Mouse (Mus musculus) cerebellum, adult 2 months (tissue): ENCODE data around the gene Otulinl. TPM values are rescaled to one million over a fixed set of nuclear protein-coding genes. Genes with fewer than 3 reads are reported as not detected.
A peak's percentile ranks its signal among the peaks of the same experiment; 100 is the strongest.

Source experiments
- DNase-seq, 2 experiments: peaks; one replicate each; pipeline ENCODE4 v3.0.0; 2021
- H3K27ac ChIP-seq: fragments of 200-500 bp; 2 replicates; pipeline ENCODE4 v1.5.1; 2012; ENCODE audit warnings: low read length, control low read depth, inconsistent platforms; ENCODE audit not compliant: insufficient read depth
- H3K27me3 ChIP-seq: fragments of 200-500 bp; 2 replicates; pipeline ENCODE4 v1.6.1; 2012; ENCODE audit warnings: inconsistent platforms, mild to moderate bottlenecking, low read length, moderate library complexity; ENCODE audit not compliant: control insufficient read depth, insufficient read depth
- H3K4me1 ChIP-seq: fragments of 200-500 bp; 2 replicates; pipeline ENCODE4 v1.6.1; 2011; ENCODE audit warnings: low read length; ENCODE audit not compliant: control insufficient read depth, insufficient read depth
- H3K4me3 ChIP-seq: fragments of 200-500 bp; replicated peaks from 2 replicates; pipeline ENCODE3; 2011; ENCODE audit warnings: mild to moderate bottlenecking, low read depth, low read length, control low read depth; ENCODE audit not compliant: insufficient read depth
- CTCF ChIP-seq: fragments of 200-500 bp; IDR thresholded peaks from 2 replicates; pipeline ENCODE4 v1.5.1; 2011; ENCODE audit warnings: low read depth, mild to moderate bottlenecking, control low read depth, low read length, moderate library complexity, borderline replicate concordance; ENCODE audit not compliant: insufficient read depth
- POLR2A ChIP-seq: fragments of 200-500 bp; IDR thresholded peaks from 2 replicates; pipeline ENCODE4 v1.6.1; 2011; ENCODE audit warnings: low read length, control low read depth, borderline replicate concordance; ENCODE audit not compliant: insufficient read depth
- WGBS: fragments of 180-500 bp; shearing (Covaris S2); methylation state at CpG from one replicate; pipeline ENCODE4 v1.1.7; 2018; 5-methylcytosine and 5-hydroxymethylcytosine counted together
- polyA plus RNA-seq: library from polyadenylated mRNA; depleted of rRNA; stranded (reverse); fragments of >200 nt; gene quantifications from 2 replicates; pipeline ENCODE4 v1.2.3, GENCODE M21; 2012; rRNA removed

The Otulinl gene
- polyA plus RNA-seq, 1 experiment: 5.4 TPM

DNA sequence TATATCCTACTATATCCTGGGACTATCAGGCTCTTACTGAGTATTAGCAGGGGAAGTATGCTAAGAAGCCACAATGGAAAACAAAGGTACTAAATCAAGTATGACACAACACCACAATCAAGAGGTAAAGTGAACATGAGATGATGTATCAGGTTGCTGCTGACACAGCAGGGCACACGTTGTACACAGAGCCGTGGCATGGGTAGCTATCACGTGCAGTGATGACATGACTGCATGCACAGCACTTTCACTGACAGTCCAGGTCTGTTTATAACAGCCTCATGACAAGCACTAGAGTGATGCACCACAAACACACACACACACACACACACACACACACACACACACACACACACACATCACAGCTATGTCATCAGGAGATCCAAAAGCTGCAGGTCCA, 64.2 kb downstream of the Otulinl start:
- 82% methylated on average over 3 of the region's 3 CpGs for WGBS
- Histone ChIP-seq H3K4me1 (peaks cover 18% of the 10 kb centered on the region), H3K4me3 (no peak overlapping the region), H3K27ac (no peak overlapping the region), H3K27me3 (no peaks in the 10 kb centered on the region)
- TF ChIP-seq CTCF (no peak), POLR2A (no peak)
- no peak for DNase-seq

DNA sequence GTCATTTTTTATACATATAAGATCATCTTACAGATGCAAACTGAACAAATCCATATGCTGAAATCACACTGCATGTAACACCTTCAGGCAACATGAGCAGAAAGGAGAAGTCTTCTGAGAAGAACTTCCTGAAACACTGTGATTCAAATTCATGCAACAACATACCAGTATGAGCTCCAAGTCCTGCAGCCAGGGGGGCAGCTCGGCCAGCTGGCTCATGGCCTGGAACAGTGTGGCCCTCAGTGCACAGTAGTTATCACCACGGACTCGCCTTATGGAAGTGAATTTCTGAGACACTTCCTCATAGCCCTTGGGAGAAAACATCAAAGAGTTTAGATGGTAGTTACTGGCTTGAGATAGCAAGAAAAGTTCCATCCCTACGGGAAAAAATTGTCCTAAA, 65.2 kb downstream of the Otulinl start:
- H3K27ac ChIP-seq: no peak overlapping the region
- 11% methylated on average over 4 of the region's 4 CpGs for WGBS

DNA sequence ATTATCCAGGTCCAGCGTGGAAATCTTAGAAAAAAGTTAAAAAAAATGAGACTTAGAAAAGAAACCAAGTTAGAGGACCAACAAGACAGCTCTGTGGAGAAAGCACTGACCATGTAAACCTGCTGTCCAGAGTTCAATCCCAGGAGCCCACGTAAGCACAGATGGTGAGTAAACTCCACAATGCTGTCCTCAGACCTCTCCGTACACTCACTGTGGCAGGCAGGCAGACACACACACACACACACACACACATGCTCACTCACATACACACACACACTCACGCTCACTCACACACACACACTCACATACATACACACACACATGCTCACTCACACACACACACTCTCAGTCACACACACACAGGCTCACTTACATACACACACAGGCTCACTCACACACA, 68.1 kb downstream of the Otulinl start:
- 93% methylated on average over 4 of the region's 4 CpGs for WGBS
- TF ChIP-seq POLR2A (no peak), CTCF (no peak)
- DNase-seq: no peak
- H3K27me3 ChIP-seq: no peaks in the 10 kb centered on the region
- H3K4me3 ChIP-seq: no peak overlapping the region
- H3K4me1 ChIP-seq: peaks cover 9% of the 10 kb centered on the region
- no peak overlapping the region for H3K27ac ChIP-seq

More for the DNA sequence above, 65.2 kb downstream of the Otulinl start:
- Histone ChIP-seq H3K4me1 (peaks cover 15% of the 10 kb centered on the region), H3K4me3 (no peak overlapping the region), H3K27me3 (no peaks in the 10 kb centered on the region)
- TF ChIP-seq POLR2A: no peak
- TF ChIP-seq CTCF: no peak
- peak; percentile 61 to 78 for DNase-seq

DNA sequence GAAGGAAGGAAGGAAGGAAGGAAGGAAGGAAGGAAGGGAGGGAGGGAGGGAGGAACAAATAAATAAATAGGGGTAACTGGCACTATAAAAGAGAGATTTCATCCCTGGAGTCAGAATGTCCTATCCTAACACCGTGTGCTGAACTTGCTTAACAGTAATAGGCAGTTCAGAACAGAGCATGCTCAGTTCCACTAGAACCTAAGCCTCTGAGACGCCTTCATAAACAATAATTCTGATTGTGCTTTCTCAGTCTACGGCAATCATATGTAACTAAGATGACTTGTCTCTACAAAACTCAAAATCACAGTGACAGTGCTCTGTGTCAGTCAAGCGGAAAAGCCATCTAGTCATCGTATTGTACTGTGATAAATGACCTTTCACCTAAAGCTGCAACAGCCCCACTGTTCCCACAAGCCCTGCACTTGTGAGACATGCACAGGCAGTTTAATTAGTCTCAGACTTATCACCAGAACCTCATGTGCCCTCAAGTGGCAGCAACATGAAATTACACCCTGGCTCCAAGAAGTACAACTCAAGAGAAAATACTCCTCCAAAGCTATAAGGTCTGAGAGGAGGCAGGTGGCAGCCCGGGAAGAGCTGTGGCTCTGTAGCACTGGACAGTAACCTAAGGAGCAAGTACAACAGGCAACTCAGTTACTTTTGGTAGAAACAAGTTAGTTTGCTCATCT, 68.7 kb downstream of the Otulinl start:
- Histone ChIP-seq H3K27me3 (no peaks in the 10 kb centered on the region), H3K27ac (no peak overlapping the region), H3K4me3 (no peak overlapping the region), H3K4me1 (peaks cover 9% of the 10 kb centered on the region)
- peak; percentile 77 for TF ChIP-seq CTCF
- TF ChIP-seq POLR2A: no peak
- WGBS: 33% methylated on average over 6 of the region's 6 CpGs
- peak; percentile 73 to 78 for DNase-seq

DNA sequence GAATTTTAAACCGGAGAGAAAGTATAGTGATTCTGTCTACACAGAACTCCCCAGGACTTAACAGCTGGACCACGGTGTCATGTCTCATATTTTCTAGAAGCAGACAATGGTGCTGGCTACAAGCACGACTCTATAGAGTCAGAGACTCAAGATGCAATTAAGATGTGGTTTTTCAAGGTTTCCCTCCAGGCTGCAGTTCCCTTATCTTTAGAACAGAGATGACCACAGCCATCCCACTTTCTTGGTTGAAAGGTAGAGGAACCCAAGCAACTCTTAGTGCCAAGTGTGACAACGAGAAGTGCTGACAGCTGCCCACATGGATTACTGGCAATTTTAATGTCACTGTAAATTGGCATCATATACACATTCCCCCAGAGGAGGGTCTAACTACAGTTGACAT, 71.8 kb downstream of the Otulinl start:
- H3K27ac ChIP-seq: no peak overlapping the region
- no peak for DNase-seq
- H3K4me3 ChIP-seq: no peak overlapping the region
- peaks cover 4% of the 10 kb centered on the region for H3K4me1 ChIP-seq
- H3K27me3 ChIP-seq: no peaks in the 10 kb centered on the region
- no peak for TF ChIP-seq CTCF
- no peak for TF ChIP-seq POLR2A
- 57% methylated on average over 4 of the region's 4 CpGs for WGBS

DNA sequence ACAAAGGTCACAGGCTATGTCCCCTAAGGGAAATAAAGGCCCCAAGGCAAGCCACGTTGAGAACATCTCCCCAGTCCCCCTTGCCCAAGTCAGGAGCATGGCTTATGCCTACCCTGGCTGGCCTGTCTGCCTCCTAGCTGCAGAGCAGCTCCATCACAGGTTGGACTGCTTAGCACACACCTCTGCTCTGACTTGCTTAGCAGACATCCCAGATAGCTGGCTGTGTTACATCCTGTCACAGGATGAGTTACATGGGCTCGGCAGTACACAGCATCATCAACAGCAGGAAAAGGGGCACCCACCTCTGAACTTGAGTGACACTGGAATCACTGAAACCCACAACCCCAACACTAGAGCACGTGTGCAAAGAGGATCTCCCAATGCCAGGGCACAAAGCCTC, 76.1 kb downstream of the Otulinl start:
- DNase-seq: no peak
- Histone ChIP-seq H3K4me1 (no peaks in the 10 kb centered on the region), H3K4me3 (no peak overlapping the region), H3K27me3 (no peaks in the 10 kb centered on the region), H3K27ac (no peak overlapping the region)
- TF ChIP-seq CTCF (no peak), POLR2A (no peak)
- 70% methylated on average over 3 of the region's 3 CpGs for WGBS

Other genes with a start within 250 kb of the Otulinl start
- 212 and 222 TPM in 2 replicates for gene Ank, start 214.9 kb downstream of the Otulinl start, polyA plus RNA-seq
- gene Otulin, start 50.9 kb downstream of the Otulinl start, polyA plus RNA-seq: 26.0 and 26.6 TPM in 2 replicates